Mouse (Mus musculus) ovary, postnatal 10 days (tissue): ENCODE data around the gene Slc25a22.
"Not testable (repeated sequence)": the region's sequence is repeated elsewhere in the genome, so short reads cannot be mapped to it uniquely, and the experiment has no call there.

Experiments
- DNase-seq: peaks from one replicate; pipeline ENCODE4 v3.0.0; 2022; ENCODE audit warnings: low spot score

Slc25a22 gene

DNA sequence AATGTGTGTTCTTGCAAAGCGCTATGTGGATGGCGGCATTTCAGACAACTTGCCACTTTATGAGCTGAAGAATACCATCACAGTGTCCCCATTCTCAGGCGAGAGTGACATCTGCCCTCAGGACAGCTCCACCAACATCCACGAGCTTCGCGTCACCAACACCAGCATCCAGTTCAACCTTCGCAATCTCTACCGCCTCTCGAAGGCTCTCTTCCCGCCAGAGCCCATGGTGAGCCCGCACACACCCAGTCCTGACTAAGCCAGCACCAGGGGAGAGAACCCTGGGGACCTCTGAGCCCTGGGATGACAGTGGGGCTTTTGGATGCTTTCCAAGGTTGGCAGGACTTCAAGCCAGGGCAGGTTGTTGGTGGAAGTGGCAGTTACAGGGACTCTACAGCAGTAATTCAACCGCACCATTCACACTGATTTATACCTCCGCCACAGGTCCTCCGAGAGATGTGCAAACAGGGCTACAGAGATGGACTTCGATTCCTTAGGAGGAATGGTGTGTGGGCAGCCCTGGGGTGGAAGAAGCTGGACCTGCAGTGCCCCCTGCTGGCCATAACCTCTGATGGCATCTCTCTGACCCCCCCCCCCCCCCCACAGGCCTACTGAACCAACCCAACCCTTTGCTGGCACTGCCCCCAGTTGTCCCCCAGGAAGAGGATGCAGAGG is 20.4 kb upstream of the Slc25a22 start:
- DNase-seq, result no peak

DNA sequence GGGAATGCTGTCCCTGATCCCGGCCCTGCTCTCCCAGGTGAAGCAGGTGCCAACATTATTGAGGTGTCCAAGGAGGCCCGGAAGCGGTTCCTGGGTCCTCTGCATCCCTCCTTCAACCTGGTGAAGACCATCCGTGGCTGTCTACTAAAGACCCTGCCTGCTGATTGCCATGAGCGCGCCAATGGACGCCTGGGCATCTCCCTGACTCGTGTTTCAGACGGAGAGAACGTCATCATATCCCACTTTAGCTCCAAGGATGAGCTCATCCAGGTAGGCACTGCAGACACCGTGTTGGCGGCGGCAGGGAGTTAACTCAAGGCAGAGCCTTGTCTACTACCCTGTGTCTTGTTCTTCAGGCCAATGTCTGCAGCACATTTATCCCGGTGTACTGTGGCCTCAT is 19.5 kb upstream of the Slc25a22 start:
- DNase-seq, result no peak

DNA sequence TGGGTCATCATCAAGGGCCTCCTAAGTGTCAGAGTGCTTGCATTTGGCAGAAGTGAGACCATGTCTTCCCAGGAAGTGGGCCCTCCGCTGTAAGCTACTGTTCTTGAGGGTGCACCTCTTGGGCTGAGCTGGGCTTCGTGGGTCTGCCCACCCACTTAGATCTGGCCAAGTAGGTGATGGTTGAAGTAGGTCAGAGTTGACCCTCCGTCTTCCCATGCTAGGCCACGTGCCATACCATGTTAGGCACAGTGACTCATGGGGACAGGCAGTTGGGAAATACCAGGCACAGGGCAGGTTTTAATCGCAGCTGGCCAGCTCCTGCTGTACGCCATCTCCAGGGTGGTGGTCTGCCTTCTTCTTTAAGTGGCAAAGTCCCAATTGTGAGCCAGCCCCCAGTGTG is 19.0 kb upstream of the Slc25a22 start:
- no peak for DNase-seq

DNA sequence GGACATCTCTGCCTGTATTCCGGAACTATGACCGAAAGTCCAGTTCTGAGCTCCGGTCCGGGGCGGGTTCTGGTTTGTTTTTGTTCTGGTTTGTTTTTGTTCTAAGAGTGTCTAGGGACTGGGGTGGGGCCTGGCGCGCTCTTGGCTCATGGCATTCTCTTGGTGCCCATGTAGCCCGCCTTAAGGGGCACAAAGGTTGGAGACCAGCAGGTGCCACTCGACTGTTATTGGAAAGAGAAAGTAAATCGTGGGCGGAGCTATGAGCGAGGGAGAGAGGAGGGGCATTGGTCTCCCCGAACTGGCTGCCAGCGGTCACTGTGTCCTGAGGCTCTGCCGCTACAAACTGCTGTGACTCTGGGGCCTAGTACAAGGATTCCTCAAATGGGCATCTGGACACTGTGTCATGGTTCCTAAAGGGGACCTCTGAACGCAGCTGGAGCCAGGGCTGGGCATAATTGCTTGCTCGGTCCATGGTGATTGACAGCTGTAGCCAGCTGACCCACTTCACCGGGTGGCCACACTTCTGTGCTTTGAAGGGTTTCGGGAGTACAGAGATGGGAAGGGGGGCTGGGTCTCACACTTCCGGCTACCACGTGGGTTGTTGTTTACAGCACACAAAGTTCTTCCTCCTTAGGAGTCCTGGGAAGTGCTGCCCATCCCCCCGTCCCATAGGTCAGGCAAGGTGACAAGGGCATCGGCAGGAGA is 18.1 kb upstream of the Slc25a22 start:
- DNase-seq, result no peak

DNA sequence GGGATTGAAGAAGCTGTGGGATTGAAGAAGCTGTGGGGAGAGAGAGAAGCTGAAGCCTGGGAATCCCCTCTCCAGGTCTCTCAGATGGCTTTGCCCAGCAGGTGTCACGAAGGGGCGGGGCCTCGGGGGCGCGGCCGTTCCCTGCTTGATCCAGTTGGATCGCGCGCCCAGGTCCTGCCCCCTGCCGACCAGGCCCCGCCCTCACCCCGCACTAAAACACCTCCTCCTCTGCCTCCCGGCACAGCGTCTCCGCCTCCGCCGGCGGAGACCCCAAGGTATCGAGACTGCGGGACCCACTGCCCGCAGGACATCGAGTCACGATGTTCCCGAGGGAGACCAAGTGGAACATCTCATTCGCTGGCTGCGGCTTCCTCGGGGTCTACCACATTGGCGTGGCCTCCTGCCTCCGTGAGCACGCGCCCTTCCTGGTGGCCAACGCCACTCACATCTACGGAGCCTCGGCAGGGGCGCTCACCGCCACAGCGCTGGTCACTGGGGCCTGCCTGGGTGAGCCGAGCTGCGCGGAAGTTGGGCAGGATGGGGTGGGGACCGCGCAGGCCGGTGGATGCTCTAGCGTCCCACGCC is 17.4 kb upstream of the Slc25a22 start, which contains the start of gene Pnpla2:
Gene Pnpla2, plus strand, starts transcription at position 232 of the 585 bp plus-strand sequence.
- peak; percentile 85 for DNase-seq

DNA sequence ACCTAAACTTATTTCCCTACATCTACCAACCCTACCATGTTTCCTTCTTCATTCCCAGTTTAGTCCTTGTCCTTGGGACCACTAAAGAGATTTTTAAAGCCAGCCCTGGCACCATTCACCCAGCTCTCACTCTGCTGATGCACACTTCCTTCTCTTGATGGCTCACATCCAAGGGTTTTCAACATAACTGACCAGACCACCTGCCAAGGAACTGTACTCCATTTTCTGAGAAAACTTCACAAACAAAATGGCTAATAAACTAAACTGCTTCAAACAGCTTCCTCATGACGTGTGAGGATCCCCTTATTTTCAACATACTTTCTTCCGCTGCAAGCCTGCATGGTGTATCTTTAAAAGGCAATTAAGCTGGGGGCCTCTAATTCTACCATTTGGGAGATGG is 15.9 kb upstream of the Slc25a22 start:
- DNase-seq, result no peak

DNA sequence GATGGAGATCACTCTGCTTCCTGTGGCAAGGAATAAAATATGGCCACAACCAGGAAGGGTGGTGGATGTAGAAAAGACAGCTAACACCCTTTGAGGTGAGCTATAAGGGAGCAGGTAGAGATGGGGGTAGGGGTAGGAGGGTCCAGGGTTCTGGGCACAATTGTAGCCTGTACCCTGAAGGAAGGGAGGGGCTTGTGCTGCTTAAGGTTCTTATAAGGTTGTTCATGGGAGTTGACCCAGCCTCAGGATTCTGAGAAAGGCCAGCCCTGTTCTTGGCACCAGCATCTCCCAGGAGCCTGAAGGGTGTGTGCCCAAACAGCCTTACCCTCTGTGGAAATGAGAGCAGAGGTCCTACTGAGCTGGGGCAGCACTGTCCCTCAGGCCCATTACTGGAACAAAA is 14.2 kb upstream of the Slc25a22 start:
- no peak for DNase-seq

DNA sequence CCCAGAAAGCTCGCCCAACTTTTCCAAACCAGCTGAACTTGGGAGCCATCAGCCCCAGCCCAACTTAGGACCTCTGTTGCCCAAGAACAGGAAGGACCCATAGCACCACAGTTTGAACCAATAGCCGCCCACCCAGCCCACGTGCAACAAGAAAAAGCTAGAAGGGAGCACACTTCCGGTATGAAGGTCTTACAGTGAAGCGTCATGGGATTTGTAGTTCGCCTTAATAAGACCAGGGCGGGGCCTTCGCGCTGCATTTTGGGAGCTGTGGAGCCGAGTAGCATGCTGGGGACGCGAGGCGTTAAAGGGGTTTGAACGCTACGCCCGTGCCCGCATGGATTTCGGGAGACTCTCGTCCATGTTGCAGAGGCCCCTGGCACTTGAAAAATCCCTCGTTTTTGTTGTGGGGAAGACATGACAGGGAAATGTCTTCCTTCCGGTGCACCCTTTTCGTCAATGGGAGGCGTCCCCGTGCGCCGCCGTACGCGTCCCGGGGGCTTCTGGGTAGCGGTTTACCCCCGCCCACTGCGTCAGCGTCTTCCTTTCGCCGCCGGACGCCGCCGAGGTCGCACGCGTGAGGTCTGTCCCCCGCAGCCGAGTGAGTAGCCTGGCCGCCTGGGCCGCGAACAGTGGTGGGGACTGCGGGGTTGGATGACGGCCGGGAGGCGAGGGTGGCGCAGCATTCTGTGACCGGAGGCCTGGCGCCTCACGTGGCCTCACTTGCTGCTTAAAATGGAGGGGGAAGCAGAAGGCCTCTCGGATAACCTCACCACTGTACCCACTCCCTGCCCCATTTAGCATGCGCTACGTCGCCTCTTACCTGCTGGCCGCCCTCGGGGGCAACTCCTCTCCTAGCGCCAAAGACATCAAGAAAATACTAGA is 9.7 kb upstream of the Slc25a22 start, which contains the start of gene Rplp2:
Gene Rplp2, plus strand, starts transcription at position 261 of the 882 bp plus-strand sequence.
- DNase-seq, result peak; percentile 87

DNA sequence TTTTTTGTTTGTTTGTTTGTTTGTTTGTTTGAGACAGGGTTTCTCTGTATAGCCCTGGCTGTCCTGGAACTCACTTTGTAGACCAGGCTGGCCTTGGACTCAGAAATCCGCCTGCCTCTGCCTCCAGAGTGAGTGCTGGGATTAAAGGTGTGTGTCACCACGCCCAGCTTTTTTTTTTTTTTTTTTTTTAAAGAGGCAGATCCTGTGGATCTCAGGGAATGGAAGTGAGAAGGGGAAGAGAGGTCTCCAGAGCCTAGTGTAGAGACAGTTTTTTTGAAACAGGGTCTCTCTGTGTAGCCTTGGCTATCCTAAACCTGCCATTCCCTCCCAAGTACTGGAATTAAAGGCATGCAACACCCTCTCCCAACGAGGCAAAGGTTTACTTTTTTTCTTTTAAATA is 8.7 kb upstream of the Slc25a22 start:
- not testable (repeated sequence) for DNase-seq

DNA sequence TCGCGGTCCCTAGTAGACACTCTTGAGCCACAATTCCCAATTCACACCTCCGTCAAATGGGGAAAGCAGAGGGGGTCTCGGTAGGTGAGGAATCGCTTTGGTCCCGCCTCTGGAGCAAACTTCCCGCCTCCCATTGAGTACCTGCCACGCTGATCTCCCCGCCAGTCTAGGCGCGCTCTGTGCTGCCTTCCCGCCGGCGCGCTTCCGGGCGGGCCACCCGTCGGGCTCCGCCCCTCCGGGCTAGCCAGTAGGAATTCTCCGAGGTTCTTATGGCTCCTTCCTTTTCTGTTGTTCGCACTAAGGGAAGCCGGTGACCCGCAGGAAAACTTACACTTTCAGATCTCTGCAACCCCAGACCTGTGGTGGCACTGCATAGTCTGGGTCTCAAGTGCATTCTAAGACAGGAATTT is 6.1 kb upstream of the Slc25a22 start, which contains the start of gene Pidd1:
Gene Pidd1, minus strand, starts transcription at position 198 of the 410 bp plus-strand sequence.
- no peak for DNase-seq

DNA sequence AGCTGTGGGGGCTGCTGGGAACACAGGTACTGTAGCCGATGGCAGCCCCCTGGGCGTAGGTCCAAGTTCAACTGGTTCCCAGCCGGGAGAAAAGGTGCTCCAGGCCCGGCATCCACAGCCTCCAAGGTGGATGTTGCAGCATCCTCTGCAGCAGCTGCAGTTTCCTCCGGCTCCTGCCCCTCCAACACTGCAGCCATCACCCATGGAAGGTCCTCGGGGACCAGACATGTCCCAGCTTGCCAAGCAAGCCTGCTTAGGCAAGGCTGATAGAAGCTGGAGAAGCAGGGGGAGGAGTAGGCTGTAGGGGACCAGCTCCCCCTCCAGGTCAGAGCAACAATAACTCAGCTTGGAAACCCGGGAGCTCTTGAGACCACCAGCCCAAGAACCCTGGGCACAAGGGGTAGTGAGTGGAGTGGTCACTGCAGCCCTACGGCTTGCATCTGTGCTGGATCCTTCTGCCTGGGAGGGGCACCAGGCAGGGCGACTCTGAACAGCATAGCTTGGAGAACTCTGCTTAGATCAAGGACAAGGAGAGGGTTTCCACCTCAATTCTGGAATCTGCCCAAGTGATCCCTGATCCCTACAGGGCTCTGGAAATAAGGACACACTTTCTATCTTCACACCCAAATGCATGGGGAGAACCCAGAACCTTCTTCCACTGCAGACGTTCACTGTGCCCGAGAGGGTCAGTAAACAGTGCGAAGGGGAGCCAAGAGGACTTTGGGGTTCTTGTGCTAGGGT is 5.6 kb upstream of the Slc25a22 start:
- DNase-seq, result no peak

DNA sequence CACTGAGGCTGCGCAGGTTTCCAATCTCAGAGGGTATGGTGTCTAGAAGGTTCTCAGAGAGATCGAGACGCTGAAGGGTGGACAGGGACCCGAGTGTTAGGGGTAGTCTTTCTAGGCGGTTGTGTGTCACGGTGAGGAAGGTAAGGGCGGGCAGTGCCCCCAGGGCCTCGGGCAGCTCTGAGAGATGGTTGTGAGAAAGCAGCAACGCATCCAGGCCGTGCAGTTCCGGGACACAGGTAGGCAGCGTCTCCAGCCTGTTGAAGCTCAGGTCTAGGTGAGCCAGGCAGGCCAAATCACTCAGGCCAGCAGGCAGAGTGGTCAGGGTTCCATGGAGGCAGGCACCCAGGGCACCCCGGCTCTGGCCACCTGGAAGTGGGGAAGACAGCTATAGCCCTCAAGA is 4.5 kb upstream of the Slc25a22 start:
- no peak for DNase-seq

DNA sequence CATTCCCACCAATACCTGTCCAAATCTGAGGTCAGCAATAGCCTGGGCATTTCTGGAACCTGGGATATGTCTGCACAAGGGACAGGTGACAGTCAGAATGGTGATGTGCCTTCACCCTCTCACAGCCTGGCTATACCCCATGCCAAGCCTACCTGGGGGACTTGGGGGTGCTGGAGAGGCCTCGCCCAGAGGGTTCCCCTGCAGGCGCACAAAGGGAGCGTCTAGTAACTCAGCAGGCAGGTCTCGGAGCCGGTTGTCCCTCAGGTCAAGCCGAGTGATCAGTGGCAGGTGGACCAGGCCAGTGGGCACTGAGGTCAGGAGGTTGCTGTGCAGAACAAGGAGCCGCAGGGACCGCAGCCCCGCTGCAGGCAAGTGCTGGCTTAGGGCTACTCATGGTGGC is 3.8 kb upstream of the Slc25a22 start:
- DNase-seq, result no peak

DNA sequence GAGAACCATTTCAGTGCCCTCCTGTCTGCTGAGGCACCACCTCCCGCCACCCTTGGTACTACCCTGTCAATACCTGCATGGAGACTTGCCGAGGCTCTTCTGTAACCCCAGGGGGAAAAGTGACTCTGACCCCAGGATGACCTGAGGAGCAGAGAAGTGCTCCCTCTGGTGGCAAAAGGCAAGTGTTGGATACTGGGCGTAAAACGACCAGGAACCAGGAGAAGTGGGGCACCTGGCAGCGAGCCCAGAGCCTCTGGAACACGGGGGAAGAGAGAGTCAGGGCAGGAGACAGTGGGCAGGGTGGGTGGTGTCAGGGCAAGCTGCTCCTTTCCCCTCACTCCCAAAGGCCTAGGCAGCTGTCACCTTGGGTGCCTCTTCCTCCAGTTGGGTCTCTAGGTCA is 2.9 kb upstream of the Slc25a22 start:
- DNase-seq, result no peak

DNA sequence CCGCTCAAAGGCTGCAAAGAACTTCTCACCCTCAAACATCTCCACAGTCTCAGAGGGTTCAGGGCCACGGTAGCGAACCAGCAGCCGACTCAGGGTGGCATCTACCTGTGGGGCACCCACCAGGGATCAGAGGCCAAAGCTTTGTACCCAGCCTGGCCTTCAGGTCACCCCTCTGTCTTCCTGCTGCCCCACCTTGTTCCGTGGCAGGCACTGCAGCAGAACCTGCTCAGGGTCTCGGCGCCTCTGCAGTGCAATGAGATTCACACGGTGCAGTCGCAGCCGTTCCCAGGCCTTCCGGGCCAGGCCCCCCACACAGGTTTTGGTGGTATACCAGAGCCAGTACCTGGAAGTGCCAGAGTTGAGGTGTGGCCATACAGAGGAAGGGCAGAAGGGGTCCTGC is 2.1 kb upstream of the Slc25a22 start:
- DNase-seq, result no peak

DNA sequence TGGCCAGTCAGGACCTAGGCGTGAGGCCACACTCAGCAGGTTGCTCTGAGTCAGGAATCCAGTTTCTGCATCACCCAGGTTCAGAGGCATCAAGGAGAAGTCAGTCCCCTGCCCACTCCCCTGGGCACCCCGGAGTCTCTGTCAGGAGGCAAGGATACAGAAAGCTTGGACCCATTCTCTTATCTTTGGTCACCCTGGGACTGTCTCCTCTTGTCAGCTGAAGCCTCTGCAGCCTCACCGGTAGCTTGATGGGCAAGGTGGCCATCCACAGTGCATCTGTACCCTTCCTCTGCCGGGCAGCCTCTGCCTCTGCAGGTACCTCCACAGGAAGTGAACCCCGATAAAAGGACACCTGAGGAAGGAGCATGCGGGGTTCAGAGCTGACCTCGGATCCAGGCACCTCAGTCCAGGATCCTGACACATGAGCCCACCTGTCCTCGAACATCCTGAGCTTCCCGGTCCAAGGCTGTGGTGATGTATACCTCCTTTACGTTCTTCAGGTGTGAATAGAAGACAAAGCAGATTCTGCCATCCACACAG is 1.5 kb upstream of the Slc25a22 start:
- no peak for DNase-seq

DNA sequence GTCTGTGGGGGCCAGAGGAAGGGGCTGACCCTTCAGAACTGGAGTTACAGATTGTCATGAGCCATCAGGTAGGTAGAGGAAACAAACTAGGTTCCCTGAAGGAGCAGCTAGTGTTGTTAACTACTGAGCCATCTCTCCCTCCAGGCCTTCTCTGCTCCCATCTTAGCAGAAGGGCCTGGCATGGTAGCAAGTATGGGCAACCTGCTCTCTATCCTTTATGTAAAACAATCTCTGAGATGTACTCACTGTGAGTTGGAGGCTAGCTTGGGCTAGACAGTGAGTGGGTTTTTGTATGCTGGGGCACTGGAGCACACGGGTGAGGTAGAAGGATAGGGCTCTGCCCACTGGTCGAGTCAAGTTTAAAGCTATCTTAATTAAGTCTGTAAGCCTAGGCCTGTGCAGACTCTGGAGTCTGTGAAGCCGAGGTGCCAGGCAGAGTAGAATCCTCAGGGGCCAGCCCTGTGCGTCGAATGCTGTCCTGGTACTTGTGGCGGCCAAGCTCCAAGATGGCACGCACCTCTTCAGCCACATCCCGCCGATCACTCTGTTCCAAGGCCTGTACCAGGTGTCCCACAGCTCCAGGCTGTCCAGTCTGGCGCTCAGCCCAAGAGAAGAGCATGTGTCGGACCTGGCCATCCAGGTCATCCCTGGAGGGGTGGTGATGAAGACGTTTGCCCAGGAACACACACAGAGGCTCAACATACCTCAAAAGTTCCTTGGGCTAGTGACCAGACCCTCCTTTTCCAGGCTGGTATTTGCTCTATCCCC is 693 bp upstream of the Slc25a22 start:
- DNase-seq, result no peak

DNA sequence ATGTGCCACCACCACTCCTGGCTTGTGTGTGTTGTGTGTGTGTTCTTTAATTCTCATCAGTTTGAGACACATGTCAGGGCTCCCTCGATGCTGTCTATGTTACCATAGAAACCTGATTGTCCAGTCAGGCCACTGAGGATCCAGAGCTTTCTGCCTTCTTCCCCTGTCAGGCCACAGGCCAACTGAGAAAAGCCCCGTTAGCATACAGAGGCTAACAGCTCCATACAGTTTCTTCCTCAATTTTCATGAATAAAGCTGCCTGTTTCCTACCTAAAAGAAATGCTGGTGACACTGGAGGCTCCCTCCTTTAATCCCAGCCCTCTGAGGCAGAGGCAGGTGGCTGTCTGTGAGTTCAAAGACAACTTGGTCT is 1.2 kb downstream of the Slc25a22 start:
- no peak for DNase-seq

DNA sequence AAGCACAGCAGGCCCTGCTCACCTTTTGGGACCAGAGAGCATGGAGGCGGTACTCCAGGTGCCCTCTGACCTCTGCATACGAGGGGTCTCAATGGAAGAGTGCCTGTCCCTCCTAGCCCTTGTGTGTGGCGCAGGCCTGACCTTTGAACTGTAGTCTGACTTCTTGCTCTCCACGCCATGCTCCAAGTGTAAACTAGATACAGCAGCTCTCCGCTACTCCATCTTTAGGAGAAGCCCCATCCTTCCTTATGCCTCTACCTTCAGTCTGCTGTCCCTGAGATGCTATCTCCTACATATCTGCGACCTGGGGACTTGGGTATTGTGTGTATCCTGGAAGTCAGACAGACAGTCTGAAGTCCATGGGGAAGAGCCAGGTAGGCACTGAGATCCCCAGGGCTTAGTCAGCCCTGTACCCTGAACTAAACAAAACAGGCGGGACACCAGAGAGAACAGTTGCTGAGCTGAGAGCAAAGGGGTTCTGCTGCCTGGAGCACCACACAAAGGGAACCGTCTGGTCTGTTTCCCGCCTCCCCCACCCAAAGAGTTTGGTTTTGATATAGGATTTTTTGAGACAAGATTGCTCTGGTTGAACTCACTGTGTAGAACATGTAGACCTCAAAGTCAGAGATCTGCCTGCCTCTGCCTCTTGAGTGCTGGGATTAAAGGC is 1.7 kb downstream of the Slc25a22 start:
- no peak for DNase-seq
